Mouse (Mus musculus) megakaryocyte progenitor cell, adult 5-6 weeks (primary cell): ENCODE results near the gene Trim31. TPM values are rescaled to one million over a fixed set of nuclear protein-coding genes. Genes with fewer than 3 reads are reported as not detected.
"Not testable (repeated sequence)": the region's sequence is repeated elsewhere in the genome, so short reads cannot be mapped to it uniquely, and the experiment has no call there.

Experiments
- ATAC-seq: replicated peaks from 2 replicates; pipeline ENCODE4 v1.8.0; 2016; ENCODE audit warnings: mild to moderate bottlenecking, moderate TSS enrichment, inconsistent platforms; ENCODE audit not compliant: poor library complexity
- total RNA-seq, 2 experiments: library from RNA; stranded (forward) in 1 of 2; stranded (reverse) in 1 of 2; fragments of 157-497, 149-512 nt in 1 of 2; fragments of 200-1000 nt in 1 of 2; gene quantifications; 2 replicates each; pipeline versions ENCODE4 v1.2.3 to v1.2.4; 2015 to 2017

The Trim31 gene
- not detected in 2 replicates for total RNA-seq (2015)
- not detected in 2 replicates for total RNA-seq (2017)

DNA sequence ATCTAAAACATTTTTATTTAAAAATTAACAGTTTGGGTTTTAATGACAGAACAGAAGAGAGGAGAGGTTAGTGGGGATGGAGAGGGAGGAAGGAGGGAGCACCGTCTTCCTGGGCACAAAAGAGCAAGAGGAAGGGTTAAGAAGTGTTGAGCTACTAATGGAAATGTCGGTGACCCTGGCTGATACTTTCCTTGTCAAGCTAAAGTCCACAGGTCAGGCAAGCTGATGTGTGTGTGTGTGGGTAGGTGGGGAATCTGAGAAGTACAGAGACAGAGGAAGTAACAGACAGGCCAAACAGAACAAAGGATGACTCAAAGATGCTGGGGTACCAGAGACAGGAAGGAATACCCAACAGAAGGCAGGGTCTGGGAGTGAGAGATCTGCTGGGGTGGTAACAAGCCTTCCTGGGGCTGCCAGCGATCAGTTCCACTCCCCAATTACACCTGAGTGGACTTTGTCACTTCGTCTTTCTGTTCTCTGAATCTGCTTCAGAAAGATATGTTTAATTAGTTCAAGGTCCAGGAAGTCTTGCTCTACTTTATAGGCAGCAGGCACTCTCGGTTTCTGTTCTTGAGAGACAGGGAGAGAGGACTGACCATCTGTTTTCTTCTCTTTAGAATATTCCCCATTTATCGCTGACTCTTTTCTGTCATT, at the start of gene Trim31:
Gene Trim31, plus strand, starts transcription at position 567 of the 654 bp plus-strand sequence.
- ATAC-seq: no peak

GRCm38 (mm10) chr17:36848911-36849310, 49.0 kb upstream of the Trim31 start:
- ATAC-seq: no peak

- no peak for ATAC-seq
Observed at GRCm38 (mm10) chr17:36849992-36850391, 47.9 kb upstream of the Trim31 start.

- no peak for ATAC-seq
Observed at GRCm38 (mm10) chr17:36851200-36851599, 46.7 kb upstream of the Trim31 start.

DNA sequence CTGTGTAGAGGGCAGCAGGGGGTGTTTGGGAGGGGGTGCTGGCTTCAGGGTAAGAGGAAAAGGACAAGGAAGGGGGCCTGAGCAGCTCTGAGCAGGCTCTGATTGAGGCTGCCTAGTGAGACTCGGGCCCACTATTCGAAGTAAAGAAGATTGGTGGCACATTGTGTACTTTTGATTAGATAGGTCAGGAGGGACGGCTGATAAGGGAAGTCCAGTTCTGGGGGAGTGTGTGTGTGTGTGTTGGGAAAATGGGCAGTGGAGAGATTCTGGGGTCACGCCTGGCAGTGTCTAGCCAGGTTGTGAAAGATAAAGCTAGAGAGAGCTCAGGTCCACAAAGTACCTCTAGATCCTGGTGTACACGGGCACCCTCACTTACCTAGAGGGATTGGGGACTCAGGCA, 46.3 kb upstream of the Trim31 start:
- ATAC-seq: no peak

- no peak for ATAC-seq
Observed at GRCm38 (mm10) chr17:36855484-36855883, 42.4 kb upstream of the Trim31 start.

- no peak for ATAC-seq
Observed at GRCm38 (mm10) chr17:36856236-36856635, 41.7 kb upstream of the Trim31 start.

DNA sequence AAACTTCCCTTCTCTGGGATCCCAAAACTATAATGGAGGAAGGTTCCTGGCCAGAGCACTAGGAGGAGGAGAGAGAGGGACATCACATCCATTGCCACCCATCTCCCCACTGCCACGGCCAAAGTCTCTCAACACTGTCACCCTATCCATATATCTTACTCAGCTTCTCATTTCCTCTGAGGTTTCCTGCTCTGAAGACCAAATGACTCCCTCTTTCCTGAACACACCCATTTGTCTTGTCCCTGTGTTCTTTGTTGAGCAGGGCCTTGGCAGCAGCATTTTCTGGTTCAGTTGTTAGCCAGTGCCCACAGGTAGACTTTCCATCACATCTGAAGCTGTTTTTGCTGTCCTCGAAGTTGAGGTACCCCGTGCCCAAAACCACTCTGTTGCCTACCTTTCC, 39.7 kb upstream of the Trim31 start:
- ATAC-seq: no peak

- no peak for ATAC-seq
Observed at GRCm38 (mm10) chr17:36861680-36862079, 36.2 kb upstream of the Trim31 start.

DNA sequence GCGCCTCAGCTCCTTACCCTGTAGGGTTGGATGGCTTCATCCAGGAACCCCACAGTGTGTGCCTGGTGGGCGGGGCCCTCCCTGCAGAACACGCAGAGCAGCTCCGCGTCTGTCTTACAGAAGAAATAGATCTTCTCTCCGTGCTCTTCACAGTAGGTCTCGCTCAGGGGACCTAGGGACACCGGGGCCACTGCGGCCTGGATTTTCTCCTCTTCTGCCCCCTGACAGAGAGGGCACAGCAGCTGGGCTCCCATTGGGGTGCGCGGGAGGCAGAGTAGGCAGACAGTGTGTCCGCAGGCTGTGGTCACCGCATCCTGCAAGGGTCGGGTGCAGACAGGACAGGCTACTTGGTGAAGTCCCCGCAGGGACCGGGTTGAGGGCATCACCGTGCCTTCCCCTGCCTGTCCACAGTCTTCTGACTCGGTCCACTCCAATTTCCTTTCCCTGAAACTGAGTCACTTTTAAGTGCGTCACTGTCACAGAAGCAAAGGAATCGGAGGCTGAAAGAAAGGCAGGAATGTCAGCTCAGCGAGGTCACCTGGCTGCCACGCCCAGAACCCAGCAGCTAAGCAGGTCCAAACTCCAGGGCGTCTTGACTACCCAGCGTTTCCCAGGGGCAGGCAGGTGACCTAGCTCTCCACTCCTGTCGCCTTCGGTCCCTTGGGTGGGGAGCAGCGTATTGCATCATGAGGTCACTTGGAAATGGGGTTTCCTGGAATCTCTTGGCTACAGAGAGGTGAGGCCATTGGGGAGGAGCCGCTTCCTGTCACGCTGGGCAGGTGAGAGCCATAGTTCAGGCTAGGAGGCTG, 31.0 kb upstream of the Trim31 start, which contains the start of gene Trim15:
Gene Trim15, minus strand, starts transcription at position 492 of the 809 bp plus-strand sequence.
- no peak for ATAC-seq

GRCm38 (mm10) chr17:36868836-36869235, 29.1 kb upstream of the Trim31 start:
- ATAC-seq: no peak; the same call in 1 of the 2 replicates

DNA sequence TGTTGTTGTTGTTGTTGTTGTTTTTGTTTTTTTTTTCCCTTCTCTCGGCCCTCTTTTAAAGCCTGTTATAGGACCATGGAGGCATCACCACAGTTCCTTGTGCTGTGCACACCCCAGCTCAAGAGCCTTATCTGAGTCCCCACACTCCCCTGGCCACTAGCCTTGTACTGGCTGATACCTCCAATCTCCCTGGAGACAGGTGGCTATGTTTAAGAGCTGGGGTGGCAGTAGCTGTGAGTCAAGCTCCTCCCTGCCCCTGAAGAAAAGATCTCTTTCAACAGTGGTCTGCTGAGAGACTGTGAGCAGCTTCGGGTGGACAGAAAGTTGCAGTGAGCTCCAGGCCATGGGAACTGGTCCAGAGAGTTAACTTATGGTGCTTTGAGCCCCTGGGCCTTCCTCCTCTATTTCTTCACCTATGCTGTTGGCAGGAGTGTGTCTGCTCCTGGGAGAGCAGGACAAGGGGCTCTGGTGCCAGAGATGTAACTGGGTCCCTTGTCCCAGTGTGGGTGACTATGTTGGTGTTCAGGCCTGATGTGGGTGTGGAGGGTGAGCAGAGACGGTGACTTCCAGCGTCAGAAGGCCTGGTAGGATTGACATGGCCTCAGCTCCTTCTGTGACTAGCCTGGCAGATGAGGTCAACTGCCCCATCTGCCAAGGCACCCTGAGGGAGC, 28.5 kb upstream of the Trim31 start, which contains the start of gene Trim10:
Gene Trim10, plus strand, starts transcription at position 291 of the 671 bp plus-strand sequence.
- peak; percentile 97 for ATAC-seq

DNA sequence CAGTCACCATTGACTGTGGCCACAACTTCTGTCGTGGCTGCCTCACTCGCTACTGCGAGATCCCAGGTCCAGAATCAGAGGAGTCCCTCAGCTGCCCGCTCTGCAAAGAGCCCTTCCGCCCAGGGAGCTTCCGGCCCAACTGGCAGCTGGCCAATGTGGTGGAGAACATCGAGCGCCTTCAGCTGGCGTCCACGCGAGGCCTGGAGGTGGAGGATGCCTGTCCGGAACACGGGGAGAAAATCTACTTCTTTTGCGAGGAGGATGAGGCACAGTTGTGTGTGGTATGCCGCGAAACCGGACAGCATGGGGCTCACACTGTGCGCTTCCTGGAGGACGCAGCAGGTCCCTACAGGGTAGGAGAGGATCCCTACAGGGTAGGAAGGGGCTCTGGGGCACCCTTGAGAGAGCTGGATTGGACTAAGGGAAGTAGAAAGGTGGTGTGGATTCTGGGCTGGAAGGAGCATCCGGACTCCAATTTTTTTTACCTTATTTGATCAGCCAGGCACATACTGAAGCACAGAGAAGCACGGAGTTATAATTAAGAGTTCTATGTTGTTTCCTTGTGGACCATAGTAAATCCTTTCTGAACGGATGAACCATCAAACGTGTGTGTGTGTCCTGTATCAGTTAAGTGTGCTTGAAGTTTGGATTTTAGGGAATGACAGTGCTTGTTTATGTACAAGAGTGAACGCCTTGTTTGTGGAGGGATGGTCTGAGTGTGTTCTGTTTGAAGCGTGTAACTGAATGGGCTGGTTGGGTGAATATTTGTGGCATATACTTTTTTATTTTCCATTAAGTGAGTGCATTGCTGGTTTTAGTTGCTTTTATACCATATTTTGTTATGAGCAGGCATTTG, 27.7 kb upstream of the Trim31 start:
- no peak for ATAC-seq

GRCm38 (mm10) chr17:36874636-36875035, 23.3 kb upstream of the Trim31 start:
- ATAC-seq: no peak

GRCm38 (mm10) chr17:36883350-36883749, 14.6 kb upstream of the Trim31 start:
- ATAC-seq: no peak; the same call in 1 of the 2 replicates

GRCm38 (mm10) chr17:36885132-36885790, 12.7 kb upstream of the Trim31 start:
- no peak for ATAC-seq

DNA sequence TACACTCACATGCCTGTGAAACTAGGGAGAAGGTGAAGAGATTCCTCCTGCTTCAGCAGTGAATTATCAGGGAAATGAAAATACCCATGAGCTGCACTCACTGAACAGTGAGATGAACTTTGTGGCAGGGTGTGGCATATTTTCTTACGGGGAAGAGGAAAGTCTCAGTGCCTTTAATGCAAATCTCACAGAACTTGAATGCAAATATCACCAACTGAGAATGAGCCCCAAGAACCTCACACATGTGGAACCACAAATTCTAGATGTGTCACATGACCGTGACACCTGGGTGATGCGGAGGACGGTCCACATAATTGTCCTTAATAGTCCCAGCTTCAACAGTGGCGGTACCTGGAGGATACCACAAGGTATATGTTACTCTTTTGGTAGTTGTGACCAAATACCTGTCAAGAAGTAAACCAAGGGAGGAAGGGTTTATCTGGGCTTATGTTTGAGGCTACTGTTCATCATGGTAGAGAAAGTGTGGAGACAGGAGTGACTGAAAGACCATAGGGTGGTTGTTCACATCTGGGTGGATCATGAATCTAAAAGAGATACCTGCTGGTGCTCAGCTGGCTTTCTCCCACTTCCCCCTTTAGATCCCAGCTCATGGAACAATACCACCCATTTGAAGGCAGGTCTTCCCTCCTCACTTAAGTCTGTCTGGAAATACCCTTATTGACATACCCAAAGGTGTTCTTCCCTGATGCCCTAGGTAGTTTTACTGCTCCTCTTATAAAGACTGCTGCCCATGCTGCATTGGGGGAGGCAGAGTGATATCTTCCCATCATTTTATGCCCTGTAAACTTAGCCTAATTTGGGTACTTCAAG, 7.6 kb upstream of the Trim31 start, which contains the start of gene Trim40:
Gene Trim40, minus strand, starts transcription at position 51 of the 831 bp plus-strand sequence.
- no peak for ATAC-seq

- ATAC-seq: not testable (repeated sequence)
Observed at GRCm38 (mm10) chr17:36891496-36891895, 6.4 kb upstream of the Trim31 start.

- peak; percentile 95 for ATAC-seq
Observed at GRCm38 (mm10) chr17:36892362-36892761, 5.6 kb upstream of the Trim31 start.
